Mouse (Mus musculus): ENCODE measurements around the gene Tns1.

The Tns1 gene

DNA sequence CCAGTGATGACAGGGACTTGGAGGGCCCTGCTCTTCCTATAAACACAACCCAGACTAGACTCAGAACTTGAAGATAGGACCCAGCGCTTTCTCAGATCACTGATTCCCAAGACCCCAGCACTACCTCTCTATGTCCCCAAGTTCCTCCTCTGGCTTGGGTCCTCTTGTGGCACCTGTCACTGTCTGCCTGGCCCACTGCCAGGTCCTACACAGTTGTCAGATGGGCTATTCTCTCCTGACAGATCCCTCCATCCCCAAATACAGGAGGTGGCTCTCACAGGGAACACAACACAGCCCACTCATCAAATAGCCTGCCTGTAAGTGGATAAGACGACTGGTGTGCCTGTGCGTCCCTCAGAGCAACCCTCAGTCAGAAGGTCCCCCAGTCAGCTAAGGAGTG is 101.3 kb downstream of the Tns1 start:
- CTCF ChIA-PET, result no interaction called here
- POLR2A ChIA-PET, result interaction anchor here in 1 of 4 experiments (0.6 kb wide), 1 partner anchor 47 kb away, joined by 7 read pairs; no protein-coding TSS in a partner anchor

GRCm38 (mm10) chr1:74022536-74022935 is 101.7 kb downstream of the Tns1 start:
- CTCF ChIA-PET, result no interaction called here
- POLR2A ChIA-PET, result no interaction called here

DNA sequence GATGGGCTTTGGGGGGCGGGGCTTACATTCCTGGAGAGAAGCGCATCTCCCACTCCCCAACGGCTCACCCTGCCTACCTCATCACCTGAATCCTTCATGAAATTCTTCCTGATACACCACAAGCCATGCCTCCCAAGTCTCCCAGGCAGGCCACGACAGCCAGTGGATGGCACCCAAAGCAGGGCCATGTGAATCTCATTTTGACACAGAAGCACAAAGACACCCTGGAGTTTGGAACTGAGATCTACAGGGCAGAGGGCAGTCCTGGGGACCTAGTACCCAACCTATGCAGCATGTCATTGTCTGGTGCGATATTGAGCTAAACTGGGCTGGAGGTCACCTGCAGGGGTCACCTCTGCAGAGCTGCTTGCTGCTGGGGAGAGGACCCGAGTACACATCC is 104.0 kb downstream of the Tns1 start:
- CTCF ChIA-PET, result interaction anchor here in 1 of 4 experiments (0.6 kb wide), 1 partner anchor 687 kb away, joined by 3 read pairs; no protein-coding TSS in a partner anchor
- POLR2A ChIA-PET, result interaction anchor here in 2 of 4 experiments (0.6 kb wide), 2 partner anchors 78 to 1060 kb away, joined by 3 to 4 read pairs; no protein-coding TSS in a partner anchor

GRCm38 (mm10) chr1:74017399-74018172 is 106.7 kb downstream of the Tns1 start:
- ChIA-PET POLR2A (interaction anchor here (0.6 to 1.1 kb wide), 4 partner anchors 10 to 287 kb away, joined by 3 to 4 read pairs (median 3); no protein-coding TSS in a partner anchor), CTCF (interaction anchor here in 1 of 4 experiments (1.0 kb wide), 1 partner anchor 21 kb away, joined by 3 read pairs; no protein-coding TSS in a partner anchor)

DNA sequence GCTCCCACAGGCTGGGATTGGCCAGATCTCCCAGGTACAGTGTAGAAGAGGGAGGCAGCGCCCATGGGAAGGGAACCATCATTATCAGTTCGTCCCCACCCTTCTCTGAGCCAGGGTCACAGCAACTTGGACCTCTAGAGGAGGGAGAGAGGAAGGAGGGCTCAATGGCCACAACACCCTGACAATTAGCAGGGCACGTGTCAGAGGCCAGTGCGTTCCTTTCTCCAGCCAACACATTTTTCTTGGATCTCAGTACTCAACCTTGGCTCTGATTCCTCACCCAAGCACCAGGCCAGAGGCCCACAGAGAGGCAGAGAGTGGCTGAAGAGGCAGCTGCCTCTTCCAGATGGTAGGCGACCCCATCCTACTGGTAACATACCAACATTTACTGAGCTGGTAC is 107.6 kb downstream of the Tns1 start:
- ChIA-PET POLR2A (interaction anchor here in 3 of 4 experiments (0.6 to 1.1 kb wide), 3 partner anchors 11 to 288 kb away, joined by 3 to 4 read pairs (median 3); no protein-coding TSS in a partner anchor), CTCF (interaction anchor here in 2 of 4 experiments (0.5 to 0.7 kb wide), 2 partner anchors 205 to 858 kb away, joined by 3 to 4 read pairs; no protein-coding TSS in a partner anchor)

DNA sequence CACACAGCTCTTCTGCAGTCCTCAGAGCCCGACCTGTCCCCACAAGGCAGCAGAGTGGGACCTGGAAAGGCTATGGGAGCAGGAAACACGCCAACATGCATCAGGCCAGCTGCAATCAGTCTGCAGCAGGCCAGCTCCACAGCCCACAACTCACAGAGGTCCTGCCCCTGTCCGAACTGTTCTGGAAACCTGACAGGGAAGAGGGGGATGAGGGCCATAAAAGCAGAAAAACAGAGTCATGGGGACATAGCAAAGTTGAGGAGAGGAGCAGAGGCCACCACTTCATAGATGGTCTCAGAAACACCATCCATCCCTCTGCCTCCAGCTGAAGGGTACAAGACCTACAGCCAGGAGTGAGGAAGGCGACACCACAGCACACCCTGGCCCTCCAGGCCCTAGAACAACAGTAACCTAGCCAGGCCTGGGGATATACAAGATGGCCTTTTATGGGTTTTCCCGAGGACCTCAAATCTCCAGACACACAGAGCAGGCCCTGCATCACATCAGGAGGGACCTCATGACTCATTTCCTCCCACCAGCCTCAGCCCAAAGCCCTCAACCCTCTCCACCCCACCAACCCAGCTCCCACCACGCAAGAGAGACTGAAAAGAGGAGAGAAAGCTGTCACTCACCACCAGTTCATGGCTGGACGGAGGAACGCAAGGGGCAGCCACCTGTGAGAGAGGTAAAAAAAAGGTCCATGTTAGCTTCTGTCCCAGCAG is 108.6 kb downstream of the Tns1 start:
- CTCF ChIA-PET, result interaction anchor here in 2 of 4 experiments (0.5 to 1.3 kb wide), 3 partner anchors 9 to 206 kb away, joined by 3 to 5 read pairs (median 4); no protein-coding TSS in a partner anchor
- POLR2A ChIA-PET, result no interaction called here

DNA sequence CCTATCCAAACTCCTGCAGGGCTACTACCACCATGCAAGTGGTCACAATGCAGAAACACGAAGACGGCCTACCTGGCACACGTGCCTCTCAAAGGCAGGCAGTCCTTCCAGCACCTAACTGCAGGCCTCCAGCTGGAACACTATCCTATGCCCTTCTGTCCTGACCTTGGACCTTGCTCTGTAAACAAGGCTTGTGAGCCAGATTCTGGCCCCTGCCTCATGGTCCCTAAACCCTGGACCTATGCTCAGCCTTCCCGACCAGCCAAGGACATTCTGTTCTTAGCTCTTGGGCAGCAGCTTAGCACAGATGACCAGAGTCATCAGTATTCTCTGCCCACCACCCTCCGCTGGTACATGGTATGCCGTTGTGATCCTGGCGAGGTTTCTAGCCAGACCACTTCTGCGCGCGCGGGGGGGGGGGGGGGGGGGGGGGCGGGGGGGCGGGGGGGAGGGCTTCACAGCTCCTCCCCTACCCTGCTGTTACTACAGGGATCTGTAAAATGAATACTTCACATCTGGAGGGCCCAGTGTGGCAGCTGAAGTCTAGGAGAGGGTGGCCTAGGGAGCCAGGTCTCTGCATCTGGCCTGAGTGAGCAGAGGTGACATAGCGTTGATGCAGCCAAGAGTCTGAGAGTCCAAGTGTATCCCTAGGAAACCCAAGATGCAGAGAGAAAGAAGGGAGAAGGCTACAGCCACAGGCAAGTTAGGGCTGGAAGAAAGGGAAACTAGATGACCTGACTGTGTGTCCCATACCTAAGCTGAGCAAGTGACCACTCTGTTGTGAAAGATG is 109.5 kb downstream of the Tns1 start:
- ChIA-PET POLR2A (interaction anchor here in 1 of 4 experiments (1.1 to 1.7 kb wide), 4 partner anchors 10 to 17 kb away, joined by 3 to 7 read pairs (median 4); no protein-coding TSS in a partner anchor), CTCF (interaction anchor here in 1 of 4 experiments (0.9 to 1.3 kb wide), 3 partner anchors 10 to 42 kb away, joined by 3 to 5 read pairs (median 4); no protein-coding TSS in a partner anchor)

- ChIA-PET CTCF (interaction anchor here in 1 of 4 experiments (0.5 to 1.7 kb wide), 4 partner anchors 11 to 1141 kb away, joined by 3 to 5 read pairs (median 4); no protein-coding TSS in a partner anchor), POLR2A (interaction anchor here in 1 of 4 experiments (1.1 to 1.7 kb wide), 3 partner anchors 14 to 18 kb away, joined by 3 to 7 read pairs (median 3); no protein-coding TSS in a partner anchor)
Measured at GRCm38 (mm10) chr1:74013296-74014031, 110.8 kb downstream of the Tns1 start.

- ChIA-PET POLR2A (no interaction called here), CTCF (interaction anchor here in 2 of 4 experiments (1.1 to 1.7 kb wide), 2 partner anchors 16 to 150 kb away, joined by 3 to 5 read pairs; no protein-coding TSS in a partner anchor)
Measured at GRCm38 (mm10) chr1:74012706-74013105, 111.5 kb downstream of the Tns1 start.

DNA sequence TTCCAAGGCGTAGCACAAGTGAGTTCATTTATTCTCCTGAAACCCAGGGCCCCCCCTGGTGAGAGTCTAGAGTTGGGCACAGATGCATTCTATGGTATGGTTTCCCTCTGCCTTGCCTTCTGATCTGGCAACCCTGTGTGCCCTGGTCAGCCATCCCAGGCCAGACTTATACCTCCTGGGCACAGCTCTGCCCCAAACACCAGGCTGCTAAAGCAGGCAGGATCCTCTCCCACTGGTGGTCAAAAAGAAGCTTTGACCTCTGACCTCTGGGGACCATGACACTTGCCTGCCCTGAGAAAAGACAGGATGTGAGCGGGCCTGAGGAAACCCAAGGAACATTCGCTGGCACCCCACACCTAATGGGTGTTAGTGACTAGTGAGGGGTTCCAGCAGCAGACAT is 114.8 kb downstream of the Tns1 start:
- ChIA-PET POLR2A (interaction anchor here in 3 of 4 experiments (0.9 to 1.5 kb wide), 4 partner anchors 10 to 51 kb away, joined by 3 to 5 read pairs (median 3); no protein-coding TSS in a partner anchor), CTCF (interaction anchor here in 1 of 4 experiments (0.9 to 1.0 kb wide), 2 partner anchors 13 to 22 kb away, joined by 3 to 4 read pairs; no protein-coding TSS in a partner anchor)

GRCm38 (mm10) chr1:74008966-74009365 is 115.3 kb downstream of the Tns1 start:
- CTCF ChIA-PET, result interaction anchor here in 2 of 4 experiments (0.9 to 1.0 kb wide), 3 partner anchors 13 to 22 kb away, joined by 3 to 4 read pairs (median 4); no protein-coding TSS in a partner anchor
- POLR2A ChIA-PET, result interaction anchor here in 3 of 4 experiments (0.9 to 1.5 kb wide), 7 partner anchors 9 to 51 kb away, joined by 3 to 5 read pairs (median 3); no protein-coding TSS in a partner anchor

GRCm38 (mm10) chr1:74008498-74008897 is 115.8 kb downstream of the Tns1 start:
- ChIA-PET POLR2A (interaction anchor here in 3 of 4 experiments (0.9 to 1.5 kb wide), 7 partner anchors 9 to 50 kb away, joined by 3 to 5 read pairs (median 3); no protein-coding TSS in a partner anchor), CTCF (interaction anchor here in 2 of 4 experiments (0.7 to 1.0 kb wide), 4 partner anchors 12 to 265 kb away, joined by 3 to 4 read pairs (median 4); no protein-coding TSS in a partner anchor)

DNA sequence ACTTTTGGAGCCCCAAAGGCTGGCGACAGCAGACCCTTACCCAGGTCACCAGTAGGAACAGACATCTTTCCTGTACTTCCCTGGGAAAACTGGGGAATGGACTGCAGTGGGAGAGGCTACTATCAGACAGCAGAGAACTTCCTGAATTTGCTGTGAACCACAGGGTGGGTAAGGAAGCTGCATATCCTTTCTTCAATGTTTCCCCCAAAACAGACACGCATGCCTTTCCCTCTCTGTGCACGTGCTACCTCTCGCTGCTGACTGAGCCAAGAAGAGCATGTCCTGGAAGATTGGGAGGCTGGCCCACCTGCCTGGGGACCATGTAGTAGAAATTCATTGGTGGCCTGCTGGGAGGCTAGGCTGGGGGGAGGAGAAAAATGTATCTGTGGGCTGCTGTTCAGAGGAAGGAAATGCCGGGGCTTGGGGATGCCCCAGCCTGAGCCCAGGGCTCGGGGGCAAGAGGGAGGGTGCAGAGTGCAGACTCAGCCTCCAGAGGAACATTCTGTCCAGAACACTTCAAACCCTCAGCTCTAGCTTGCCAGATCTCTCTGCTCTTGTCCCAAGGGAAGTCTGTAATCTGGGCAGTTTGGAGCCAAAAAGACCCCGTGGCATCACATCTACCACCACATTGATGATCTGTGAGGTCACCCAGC is 116.7 kb downstream of the Tns1 start:
- CTCF ChIA-PET, result interaction anchor here in 1 of 4 experiments (0.7 to 1.0 kb wide), 2 partner anchors 11 to 266 kb away, joined by 3 to 4 read pairs; no protein-coding TSS in a partner anchor

DNA sequence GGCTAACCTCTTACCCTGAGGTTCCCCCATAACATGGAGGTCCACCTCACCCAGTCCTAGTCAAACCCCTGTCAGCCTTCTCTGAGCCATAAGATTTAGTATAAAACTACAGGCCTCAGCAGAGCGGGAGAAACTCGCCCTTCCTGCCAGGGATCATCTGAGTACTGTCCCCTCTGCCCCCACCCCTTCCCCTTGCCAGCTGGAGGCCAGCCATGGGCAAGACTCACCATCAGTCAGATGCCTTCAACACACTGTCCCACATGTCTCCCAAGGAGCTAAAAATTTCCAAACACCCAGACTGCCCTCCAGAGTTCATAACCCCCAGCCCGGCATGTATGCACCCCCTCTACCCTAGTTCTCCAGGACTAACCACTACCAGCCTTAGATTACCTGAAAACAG is 119.2 kb downstream of the Tns1 start:
- ChIA-PET POLR2A (no interaction called here), CTCF (interaction anchor here in 1 of 4 experiments (1.3 kb wide), 1 partner anchor 9 kb away, joined by 6 read pairs; no protein-coding TSS in a partner anchor)

More for the DNA sequence above, 116.7 kb downstream of the Tns1 start:
- POLR2A ChIA-PET, result no interaction called here

- ChIA-PET POLR2A (no interaction called here), CTCF (no interaction called here)
Measured at GRCm38 (mm10) chr1:74003723-74004122, 120.5 kb downstream of the Tns1 start.

- CTCF ChIA-PET, result interaction anchor here in 2 of 4 experiments (1.0 to 2.9 kb wide), 2 partner anchors 23 to 194 kb away, joined by 3 to 6 read pairs; no protein-coding TSS in a partner anchor
- POLR2A ChIA-PET, result interaction anchor here in 1 of 4 experiments (1.0 to 1.6 kb wide), 2 partner anchors 23 to 25 kb away, joined by 4 to 5 read pairs; no protein-coding TSS in a partner anchor
Measured at GRCm38 (mm10) chr1:74001449-74001820, 122.8 kb downstream of the Tns1 start.
